Mouse (Mus musculus): ENCODE data around the gene Trank1.

GRCm38 (mm10) chr9:111356386-111356785 lies 44.8 kb downstream of the Trank1 start:
- no peak for TF ChIP-seq POLR2A (IDR thresholded peaks at IDR 0.05; ENCODE audit: insufficient read length, low read depth)
- no peak for TF ChIP-seq POLR2AphosphoS2 (IDR thresholded peaks at IDR 0.05; ENCODE audit: insufficient read length, low read depth)
- TF ChIP-seq MAX (IDR thresholded peaks at IDR 0.05; ENCODE audit: low read depth) = no peak
